Mouse (Mus musculus) hindbrain, embryonic 10.5 days (tissue): ENCODE data around the gene Pvalb. TPM values are rescaled to one million over a fixed set of nuclear protein-coding genes. Genes with fewer than 3 reads are reported as not detected.

ENCODE experiments used
- polyA plus RNA-seq: library from polyadenylated mRNA; unstranded; fragments of >200 nt; fragmentation: Nextera tagmentation; extraction: Ambion mirVana; gene quantifications from 2 replicates; pipeline ENCODE4 v1.2.1, GENCODE M21; 2016

The Pvalb gene
- polyA plus RNA-seq, 1 experiment from 2014 or later: 0.52 TPM

Other genes starting within 250 kb of the Pvalb start
- gene Foxred2, start 249.7 kb downstream of the Pvalb start, polyA plus RNA-seq: 5.5 and 5.9 TPM in 2 replicates
- 241 and 255 TPM in 2 replicates for gene Eif3d, start 235.6 kb downstream of the Pvalb start, polyA plus RNA-seq
- gene Cacng2, start 86.4 kb downstream of the Pvalb start, polyA plus RNA-seq: 0.24 and 0.92 TPM in 2 replicates
- gene Ift27, start 32.3 kb downstream of the Pvalb start, polyA plus RNA-seq: 156 and 171 TPM in 2 replicates
- gene Ncf4, start 38.4 kb upstream of the Pvalb start, polyA plus RNA-seq: 4.4 and 7.5 TPM in 2 replicates
- 0.39 and 0.60 TPM in 2 replicates for gene Csf2rb2, start 99.3 kb upstream of the Pvalb start, polyA plus RNA-seq
- 2.3 and 3.8 TPM in 2 replicates for gene Csf2rb, start 119.4 kb upstream of the Pvalb start, polyA plus RNA-seq
- gene Tex33, start 189.5 kb upstream of the Pvalb start, polyA plus RNA-seq: not detected in 2 replicates
- 7.7 and 10.9 TPM in 2 replicates for gene Tst, start 199.5 kb upstream of the Pvalb start, polyA plus RNA-seq
- 1.4 and 1.5 TPM in 2 replicates for gene Mpst, start 200.0 kb upstream of the Pvalb start, polyA plus RNA-seq
- gene Kctd17, start 222.2 kb upstream of the Pvalb start, polyA plus RNA-seq: 66.4 and 73.5 TPM in 2 replicates